Mouse (Mus musculus): ENCODE measurements around the gene Lce3c. TPM values are rescaled to one million over a fixed set of nuclear protein-coding genes. Genes with fewer than 3 reads are reported as not detected.

The Lce3c gene
- polyA plus RNA-seq (2017; shearing (Covaris generic)) = not detected

GRCm38 (mm10) chr3:92944186-92944585 is at the start of gene Lce3c:
Lce3c (plus strand) TSS chr3:92944486.

GRCm38 (mm10) chr3:92926130-92926529 is 18.2 kb upstream of the Lce3c start, which contains the start of gene Lce3a:
Lce3a (minus strand) TSS chr3:92926230.

GRCm38 (mm10) chr3:92932679-92933078 is 11.6 kb upstream of the Lce3c start, which contains the start of gene Lce3b:
Lce3b (plus strand) TSS chr3:92932979.

GRCm38 (mm10) chr3:92957090-92957489 is 12.8 kb downstream of the Lce3c start, which contains the start of gene Lce3d:
Lce3d (plus strand) TSS chr3:92957390.

GRCm38 (mm10) chr3:92966761-92967160 is 22.5 kb downstream of the Lce3c start, which contains the start of gene Lce3e:
Lce3e (plus strand) TSS chr3:92967061.

GRCm38 (mm10) chr3:92991926-92992325 is 47.6 kb downstream of the Lce3c start, which contains the start of gene Lce3f:
Lce3f (plus strand) TSS chr3:92992226.

Other genes starting within 250 kb of the Lce3c start
- not detected for gene Lce1e, start 235.4 kb upstream of the Lce3c start, polyA plus RNA-seq (2017; shearing (Covaris generic))
- gene Lce1f, start 224.1 kb upstream of the Lce3c start, polyA plus RNA-seq (2017; shearing (Covaris generic)) = not detected
- gene Gm38119, start 205.4 kb upstream of the Lce3c start, polyA plus RNA-seq (2017; shearing (Covaris generic)) = not detected
- not detected for gene Lce1g, start 192.1 kb upstream of the Lce3c start, polyA plus RNA-seq (2017; shearing (Covaris generic))
- gene Lce1h, start 179.4 kb upstream of the Lce3c start, polyA plus RNA-seq (2017; shearing (Covaris generic)) = not detected
- not detected for gene Lce1i, start 165.6 kb upstream of the Lce3c start, polyA plus RNA-seq (2017; shearing (Covaris generic))
- not detected for gene Lce1j, start 154.0 kb upstream of the Lce3c start, polyA plus RNA-seq (2017; shearing (Covaris generic))
- gene Lce1k, start 136.6 kb upstream of the Lce3c start, polyA plus RNA-seq (2017; shearing (Covaris generic)) = not detected
- not detected for gene Kprp, start 117.2 kb upstream of the Lce3c start, polyA plus RNA-seq (2017; shearing (Covaris generic))
- not detected for gene Lce1l, start 93.2 kb upstream of the Lce3c start, polyA plus RNA-seq (2017; shearing (Covaris generic))
- not detected for gene 2310050C09Rik, start 74.3 kb upstream of the Lce3c start, polyA plus RNA-seq (2017; shearing (Covaris generic))
- not detected for gene Lce3a, start 18.3 kb upstream of the Lce3c start, polyA plus RNA-seq (2017; shearing (Covaris generic))
- not detected for gene Lce3b, start 11.5 kb upstream of the Lce3c start, polyA plus RNA-seq (2017; shearing (Covaris generic))
- not detected for gene Lce3d, start 12.9 kb downstream of the Lce3c start, polyA plus RNA-seq (2017; shearing (Covaris generic))
- gene Lce3e, start 22.6 kb downstream of the Lce3c start, polyA plus RNA-seq (2017; shearing (Covaris generic)) = not detected
- not detected for gene Lce3f, start 47.7 kb downstream of the Lce3c start, polyA plus RNA-seq (2017; shearing (Covaris generic))
- not detected for gene Crct1, start 71.2 kb downstream of the Lce3c start, polyA plus RNA-seq (2017; shearing (Covaris generic))
- not detected for gene Lce1m, start 74.6 kb downstream of the Lce3c start, polyA plus RNA-seq (2017; shearing (Covaris generic))
- gene Gm4858, start 124.3 kb downstream of the Lce3c start, polyA plus RNA-seq (2017; shearing (Covaris generic)) = not detected
- not detected for gene Crnn, start 200.3 kb downstream of the Lce3c start, polyA plus RNA-seq (2017; shearing (Covaris generic))

All from effector memory CD4-positive, alpha-beta T cell, adult 5 months (primary cell).